Mouse (Mus musculus) embryonic facial prominence, embryonic 13.5 days (tissue): Measurements from ENCODE around the gene Gm49630. TPM values are rescaled to one million over a fixed set of nuclear protein-coding genes. Genes with fewer than 3 reads are reported as not detected.
A peak's percentile ranks its signal among the peaks of the same experiment; 100 is the strongest.
"Not testable (repeated sequence)": the region's sequence is repeated elsewhere in the genome, so short reads cannot be mapped to it uniquely, and the experiment has no call there.

Experiments
- ATAC-seq: fragments of 200-750 bp; cut with Nextera tagmentation; 2 replicates; pipeline ENCODE4 v1.8.0; 2017; ENCODE audit warnings: low read depth; ENCODE audit not compliant: insufficient number of reproducible peaks, insufficient read depth, low FRiP score, low TSS enrichment
- H3K27ac ChIP-seq: fragments of 300-500 bp; sonication (generic); 2 replicates; pipeline ENCODE4 v1.5.1; 2015; ENCODE audit warnings: moderate library complexity, mild to moderate bottlenecking, inconsistent platforms
- H3K27me3 ChIP-seq: fragments of 300-500 bp; sonication (generic); 2 replicates; pipeline ENCODE4 v1.6.1; 2015; ENCODE audit warnings: mild to moderate bottlenecking, inconsistent platforms
- H3K36me3 ChIP-seq: fragments of 300-500 bp; sonication (generic); 2 replicates; pipeline ENCODE4 v1.6.1; 2015; ENCODE audit warnings: mild to moderate bottlenecking, inconsistent platforms
- H3K4me1 ChIP-seq: fragments of 300-500 bp; sonication (generic); 2 replicates; pipeline ENCODE4 v1.6.1; 2015; ENCODE audit warnings: inconsistent platforms
- H3K4me2 ChIP-seq: fragments of 300-500 bp; sonication (generic); 2 replicates; pipeline ENCODE4 v1.6.1; 2015; ENCODE audit warnings: moderate library complexity, mild to moderate bottlenecking, inconsistent platforms
- H3K4me3 ChIP-seq: fragments of 300-500 bp; sonication (generic); 2 replicates; pipeline ENCODE4 v1.5.1; 2015; ENCODE audit warnings: mild to moderate bottlenecking, inconsistent platforms
- H3K9ac ChIP-seq: fragments of 300-500 bp; sonication (generic); 2 replicates; pipeline ENCODE4 v1.6.1; 2015; ENCODE audit warnings: mild to moderate bottlenecking, inconsistent platforms
- H3K9me3 ChIP-seq: fragments of 300-500 bp; sonication (generic); 2 replicates; pipeline ENCODE4 v1.6.1; 2016; ENCODE audit warnings: inconsistent platforms
- WGBS: fragments of 180-500 bp; shearing (Covaris S2); methylation state at CpG from one replicate; pipeline ENCODE4 v1.1.7; 2015; ENCODE audit warnings: mixed read lengths; 5-methylcytosine and 5-hydroxymethylcytosine counted together
- polyA plus RNA-seq: library from polyadenylated mRNA; unstranded; fragments of >200 nt; fragmentation: Nextera tagmentation; extraction: Ambion mirVana; gene quantifications from 2 replicates; pipeline ENCODE4 v1.2.1, GENCODE M21; 2015

The Gm49630 gene
- polyA plus RNA-seq, 1 experiment from 2014 or later: not detected

- not testable (repeated sequence) for H3K9ac ChIP-seq, H3K4me2 ChIP-seq, H3K27me3 ChIP-seq, H3K4me3 ChIP-seq, H3K27ac ChIP-seq, H3K36me3 ChIP-seq, H3K4me1 ChIP-seq, H3K9me3 ChIP-seq
- WGBS: no CpG with 5 or more reads among the region's 2 CpGs
- peak; percentile 39; the same call in 1 of the 2 replicates for ATAC-seq
Observed at GRCm38 (mm10) chr17:7388341-7388957, 16.7 kb upstream of the Gm49630 start.

GRCm38 (mm10) chr17:7386016-7386415 lies 14.2 kb upstream of the Gm49630 start:
- H3K4me1 ChIP-seq, H3K4me2 ChIP-seq, H3K36me3 ChIP-seq, H3K9ac ChIP-seq, H3K27ac ChIP-seq, H3K9me3 ChIP-seq, ATAC-seq, H3K4me3 ChIP-seq, H3K27me3 ChIP-seq: not testable (repeated sequence)
- 67% methylated on average over 8 of the region's 8 CpGs for WGBS

- 68% methylated on average over 3 of the region's 3 CpGs for WGBS
- H3K36me3 ChIP-seq, H3K4me3 ChIP-seq, H3K27ac ChIP-seq, H3K4me2 ChIP-seq, H3K9me3 ChIP-seq, ATAC-seq, H3K9ac ChIP-seq, H3K27me3 ChIP-seq, H3K4me1 ChIP-seq: not testable (repeated sequence)
Observed at GRCm38 (mm10) chr17:7385364-7385763, 13.6 kb upstream of the Gm49630 start, which contains the start of gene Unc93a2. Unc93a2 (minus strand) TSS chr17:7385464.

- not testable (repeated sequence) for H3K27ac ChIP-seq, ATAC-seq, H3K4me3 ChIP-seq, H3K36me3 ChIP-seq, H3K9me3 ChIP-seq, H3K4me1 ChIP-seq, H3K27me3 ChIP-seq, H3K9ac ChIP-seq, H3K4me2 ChIP-seq
- 79% methylated on average over 12 of the region's 13 CpGs for WGBS
Observed at GRCm38 (mm10) chr17:7383167-7384143, 11.7 kb upstream of the Gm49630 start.

- not testable (repeated sequence) for ATAC-seq, H3K27me3 ChIP-seq
Observed at GRCm38 (mm10) chr17:7382711-7383110, 10.9 kb upstream of the Gm49630 start.

GRCm38 (mm10) chr17:7377907-7378306 lies 6.1 kb upstream of the Gm49630 start:
- not testable (repeated sequence) for H3K4me2 ChIP-seq, H3K4me1 ChIP-seq, H3K9me3 ChIP-seq, H3K9ac ChIP-seq, H3K4me3 ChIP-seq, H3K36me3 ChIP-seq, H3K27me3 ChIP-seq, H3K27ac ChIP-seq, ATAC-seq
- WGBS: 28% methylated on average over 2 of the region's 3 CpGs

More at GRCm38 (mm10) chr17:7382711-7383110, 10.9 kb upstream of the Gm49630 start:
- not testable (repeated sequence) for H3K4me1 ChIP-seq, H3K4me3 ChIP-seq, H3K9me3 ChIP-seq, H3K27ac ChIP-seq, H3K4me2 ChIP-seq, H3K36me3 ChIP-seq, H3K9ac ChIP-seq
- 92% methylated on average over 1 of the region's 3 CpGs for WGBS

GRCm38 (mm10) chr17:7376951-7377700 lies 5.3 kb upstream of the Gm49630 start:
- not testable (repeated sequence) for H3K4me1 ChIP-seq, H3K9me3 ChIP-seq, H3K27me3 ChIP-seq, H3K36me3 ChIP-seq, H3K9ac ChIP-seq, H3K4me3 ChIP-seq, H3K4me2 ChIP-seq, H3K27ac ChIP-seq
- 92% methylated on average over 1 of the region's 3 CpGs for WGBS
- ATAC-seq: peak; percentile 50; the same call in 1 of the 2 replicates

GRCm38 (mm10) chr17:7369401-7369800 lies 2.4 kb downstream of the Gm49630 start:
- H3K9me3 ChIP-seq, ATAC-seq, H3K27ac ChIP-seq, H3K27me3 ChIP-seq, H3K4me1 ChIP-seq, H3K9ac ChIP-seq, H3K4me3 ChIP-seq, H3K36me3 ChIP-seq, H3K4me2 ChIP-seq: not testable (repeated sequence)
- WGBS: 78% methylated on average over 5 of the region's 6 CpGs

- not testable (repeated sequence) for ATAC-seq
- WGBS: 31% methylated on average over 5 of the region's 7 CpGs
Observed at GRCm38 (mm10) chr17:7366676-7367374, 5.0 kb downstream of the Gm49630 start.

GRCm38 (mm10) chr17:7366265-7366664 lies 5.5 kb downstream of the Gm49630 start:
- not testable (repeated sequence) for H3K4me1 ChIP-seq, H3K4me3 ChIP-seq, ATAC-seq, H3K36me3 ChIP-seq, H3K9ac ChIP-seq, H3K4me2 ChIP-seq, H3K9me3 ChIP-seq, H3K27me3 ChIP-seq, H3K27ac ChIP-seq
- WGBS: 29% methylated on average over 1 of the region's 1 CpGs

More at GRCm38 (mm10) chr17:7366676-7367374, 5.0 kb downstream of the Gm49630 start:
- H3K27me3 ChIP-seq, H3K4me2 ChIP-seq, H3K36me3 ChIP-seq, H3K9me3 ChIP-seq, H3K4me3 ChIP-seq, H3K9ac ChIP-seq, H3K4me1 ChIP-seq, H3K27ac ChIP-seq: not testable (repeated sequence)

GRCm38 (mm10) chr17:7365615-7366014 lies 6.2 kb downstream of the Gm49630 start:
- 67% methylated on average over 1 of the region's 3 CpGs for WGBS
- not testable (repeated sequence) for H3K9me3 ChIP-seq, H3K27me3 ChIP-seq, ATAC-seq, H3K9ac ChIP-seq, H3K4me3 ChIP-seq, H3K27ac ChIP-seq, H3K4me1 ChIP-seq, H3K36me3 ChIP-seq, H3K4me2 ChIP-seq
